Mouse (Mus musculus) midbrain, embryonic 12.5 days (tissue): ENCODE measurements around the gene Tubgcp6. TPM values are rescaled to one million over a fixed set of nuclear protein-coding genes. Genes with fewer than 3 reads are reported as not detected.

Experiments used
- ATAC-seq: fragments of 200-750 bp; cut with Nextera tagmentation; 2 replicates; pipeline ENCODE4 v1.8.0; 2017; ENCODE audit warnings: low read depth, moderate TSS enrichment, moderate library complexity; ENCODE audit not compliant: low FRiP score
- H3K27ac ChIP-seq: fragments of 300-500 bp; sonication (generic); replicated peaks from 2 replicates; pipeline ENCODE4 v1.5.1; 2016; ENCODE audit warnings: mild to moderate bottlenecking
- H3K27me3 ChIP-seq: fragments of 300-500 bp; sonication (generic); 2 replicates; pipeline ENCODE4 v1.6.1; 2016; ENCODE audit warnings: mild to moderate bottlenecking
- H3K36me3 ChIP-seq: fragments of 300-500 bp; sonication (generic); 2 replicates; pipeline ENCODE4 v1.6.1; 2016
- H3K4me1 ChIP-seq: fragments of 300-500 bp; sonication (generic); 2 replicates; pipeline ENCODE4 v1.6.1; 2016
- H3K4me2 ChIP-seq: fragments of 300-500 bp; sonication (generic); replicated peaks from 2 replicates; pipeline ENCODE4 v1.6.1; 2016; ENCODE audit warnings: mild to moderate bottlenecking, moderate library complexity
- H3K4me3 ChIP-seq: fragments of 300-500 bp; sonication (generic); 2 replicates; pipeline ENCODE4 v1.5.1; 2016; ENCODE audit warnings: mild to moderate bottlenecking
- H3K9ac ChIP-seq: fragments of 300-500 bp; sonication (generic); replicated peaks from 2 replicates; pipeline ENCODE4 v1.6.1; 2016; ENCODE audit warnings: mild to moderate bottlenecking, moderate library complexity
- H3K9me3 ChIP-seq: fragments of 300-500 bp; sonication (generic); 2 replicates; pipeline ENCODE4 v1.6.1; 2016; ENCODE audit warnings: mild to moderate bottlenecking
- WGBS: fragments of 180-500 bp; shearing (Covaris S2); methylation state at CpG from one replicate; pipeline ENCODE4 v1.1.7; 2016; 5-methylcytosine and 5-hydroxymethylcytosine counted together
- polyA plus RNA-seq: library from polyadenylated mRNA; unstranded; fragments of >200 nt; fragmentation: Nextera tagmentation; extraction: Ambion mirVana; gene quantifications from 2 replicates; pipeline ENCODE4 v1.2.1, GENCODE M21; 2016

The Tubgcp6 gene
- polyA plus RNA-seq, 1 experiment from 2014 or later: 25.0 TPM

DNA sequence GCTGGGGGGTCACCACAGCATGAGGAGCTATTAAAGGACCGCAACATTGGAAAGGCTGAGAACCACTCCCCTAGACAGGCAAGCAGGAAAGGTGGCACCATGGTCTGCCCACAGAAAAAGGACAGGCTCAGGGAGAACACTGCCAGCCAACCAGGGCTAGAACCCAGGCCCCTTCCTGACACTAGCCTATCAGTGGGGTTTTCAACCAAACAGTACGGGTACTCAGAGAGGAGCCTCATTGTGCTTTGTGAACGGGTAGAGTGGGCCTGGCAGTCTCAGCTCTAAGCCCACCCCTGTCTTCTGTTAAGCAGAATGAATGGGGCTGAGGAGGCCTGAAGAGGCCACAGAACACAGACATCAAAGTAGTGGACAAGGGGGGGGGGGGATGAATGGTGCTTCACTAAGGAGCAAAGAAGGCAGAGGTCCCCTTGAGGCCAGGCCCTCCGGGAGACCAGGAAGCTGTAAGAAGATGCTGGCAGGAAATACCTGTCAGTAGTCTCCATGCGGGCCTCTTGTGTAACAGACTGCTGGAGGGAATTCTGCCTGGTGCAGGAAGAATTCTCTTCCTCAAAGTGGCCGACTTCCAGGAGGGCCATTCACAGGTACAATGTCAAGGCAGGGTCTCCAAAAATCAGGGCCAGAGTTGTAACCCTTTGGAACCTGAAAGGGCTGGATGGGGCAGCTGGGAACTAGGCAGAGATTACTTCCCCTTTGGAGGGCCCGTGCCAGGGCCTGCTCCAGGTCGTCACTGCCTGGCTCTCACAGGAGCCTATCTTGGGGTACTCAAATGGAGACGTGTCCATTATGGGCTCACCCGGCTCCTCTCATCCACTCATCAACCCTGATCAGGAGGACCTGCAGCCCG lies 48.1 kb downstream of the Tubgcp6 start, which contains the start of gene Trabd:
Gene Trabd, plus strand, starts transcription at position 512 of the 865 bp plus-strand sequence.
- Histone ChIP-seq H3K9me3 (no peaks in the 10 kb centered on the region), H3K27ac (peak within 1 kb of the TSS; percentile 83), H3K4me1 (peaks cover 34% of the 10 kb centered on the region), H3K36me3 (0 out of 2 replicates have a peak, but pooled peaks cover 4% of the 10 kb centered on the region), H3K4me2 (peak within 1 kb of the TSS; percentile 82), H3K9ac (peak within 1 kb of the TSS; percentile 93), H3K4me3 (peak within 1 kb of the TSS; percentile 84), H3K27me3 (peaks cover 10% of the 10 kb centered on the region)
- ATAC-seq: no peak
- WGBS: 24% methylated on average over 11 of the region's 11 CpGs

DNA sequence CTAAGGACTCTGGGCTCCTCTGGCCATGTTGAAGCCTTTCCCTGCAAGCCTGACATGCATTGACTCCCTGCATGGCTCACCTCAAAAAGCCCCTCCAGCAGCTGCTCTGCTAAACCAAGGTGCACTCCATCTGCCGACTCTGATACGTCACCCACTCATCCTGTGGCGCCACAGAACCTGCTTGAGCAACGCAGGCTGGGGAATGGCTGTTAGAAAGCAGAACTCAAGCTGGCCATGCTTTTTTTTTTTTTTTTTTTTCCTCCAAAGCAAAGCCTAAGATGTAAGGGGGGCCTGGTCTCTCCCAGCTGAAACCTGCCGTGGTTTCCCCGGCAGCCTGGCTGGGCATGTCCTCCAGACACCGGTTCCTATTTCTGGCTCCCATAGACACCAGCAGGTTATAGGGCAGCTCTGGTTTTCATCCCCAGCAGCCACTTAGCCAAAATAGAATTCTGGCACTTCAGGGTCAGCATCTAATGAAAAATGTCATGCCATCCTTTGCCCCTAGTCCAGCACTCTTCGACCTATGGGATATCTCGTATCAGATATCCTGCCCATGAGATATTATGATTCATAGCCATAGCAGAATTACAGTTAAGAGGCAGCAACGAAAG lies 48.8 kb downstream of the Tubgcp6 start:
- Histone ChIP-seq H3K4me2 (no peak overlapping the region), H3K27ac (peak overlapping the region; percentile 83; the same call in 1 of the 2 replicates), H3K4me3 (no peak overlapping the region), H3K36me3 (no peaks in the 10 kb centered on the region), H3K4me1 (peaks cover 34% of the 10 kb centered on the region), H3K9me3 (no peaks in the 10 kb centered on the region), H3K27me3 (peaks cover 17% of the 10 kb centered on the region), H3K9ac (peak overlapping the region; percentile 93; the same call in 1 of the 2 replicates)
- ATAC-seq: no peak
- WGBS: 83% methylated on average over 10 of the region's 10 CpGs

DNA sequence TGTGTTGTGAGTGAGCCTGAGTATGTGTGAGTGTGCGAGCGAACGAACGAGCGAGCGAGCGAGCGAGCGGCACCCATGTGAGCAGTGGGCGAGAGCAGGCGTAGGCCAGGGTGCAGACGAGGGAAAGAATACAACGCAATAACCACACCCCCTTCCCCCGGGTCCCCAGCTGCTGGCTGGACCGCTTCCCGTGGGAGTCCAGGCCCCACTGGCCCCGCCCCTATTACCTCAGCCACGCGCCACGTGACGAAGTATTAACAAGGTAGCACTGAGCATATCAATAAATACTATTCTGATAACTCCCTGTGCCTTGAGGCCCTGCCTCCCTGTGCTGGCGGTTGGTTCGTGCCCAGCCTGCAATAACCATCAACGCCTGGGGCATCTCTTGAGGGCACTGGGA lies 52.3 kb downstream of the Tubgcp6 start:
- no peak for ATAC-seq
- Histone ChIP-seq H3K4me1 (peaks cover 12% of the 10 kb centered on the region), H3K9ac (no peak overlapping the region), H3K27ac (no peak overlapping the region), H3K9me3 (no peaks in the 10 kb centered on the region), H3K4me2 (no peak overlapping the region), H3K4me3 (no peak overlapping the region), H3K36me3 (no peaks in the 10 kb centered on the region), H3K27me3 (peaks cover 52% of the 10 kb centered on the region)
- WGBS: 81% methylated on average over 24 of the region's 24 CpGs

DNA sequence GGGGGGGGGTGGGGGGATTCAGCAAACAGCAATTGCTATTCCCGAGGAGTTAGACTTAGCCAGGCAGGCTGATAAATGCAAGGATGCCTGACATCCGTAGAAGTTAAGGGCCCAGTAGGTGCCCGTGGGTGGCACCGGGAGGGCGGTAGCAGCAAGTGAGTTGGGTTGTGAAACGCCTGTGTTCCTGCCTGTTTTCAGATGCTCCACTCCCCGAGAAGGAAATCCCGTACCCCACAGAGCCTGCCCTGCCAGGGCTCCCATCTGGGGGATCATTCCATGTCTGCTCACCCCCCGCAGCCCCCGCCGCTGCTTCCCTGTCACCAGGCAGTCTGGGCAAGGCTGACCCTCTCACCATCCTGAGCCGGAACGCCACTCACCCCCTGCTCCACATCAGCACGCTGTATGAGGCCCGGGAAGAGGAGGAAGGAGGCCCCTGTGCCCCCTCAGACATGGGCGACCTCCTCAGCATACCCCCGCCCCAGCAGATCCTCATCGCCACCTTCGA lies 53.5 kb downstream of the Tubgcp6 start:
- WGBS: 79% methylated on average over 19 of the region's 19 CpGs
- no peak overlapping the region for H3K4me3 ChIP-seq
- H3K4me1 ChIP-seq: no peaks in the 10 kb centered on the region; the same call in 1 of the 2 replicates
- H3K27me3 ChIP-seq: peaks cover 62% of the 10 kb centered on the region
- no peaks in the 10 kb centered on the region for H3K9me3 ChIP-seq
- no peak overlapping the region for H3K4me2 ChIP-seq
- no peak overlapping the region; the same call in 1 of the 2 replicates for H3K9ac ChIP-seq
- H3K27ac ChIP-seq: no peak overlapping the region
- no peak for ATAC-seq
- no peaks in the 10 kb centered on the region for H3K36me3 ChIP-seq

DNA sequence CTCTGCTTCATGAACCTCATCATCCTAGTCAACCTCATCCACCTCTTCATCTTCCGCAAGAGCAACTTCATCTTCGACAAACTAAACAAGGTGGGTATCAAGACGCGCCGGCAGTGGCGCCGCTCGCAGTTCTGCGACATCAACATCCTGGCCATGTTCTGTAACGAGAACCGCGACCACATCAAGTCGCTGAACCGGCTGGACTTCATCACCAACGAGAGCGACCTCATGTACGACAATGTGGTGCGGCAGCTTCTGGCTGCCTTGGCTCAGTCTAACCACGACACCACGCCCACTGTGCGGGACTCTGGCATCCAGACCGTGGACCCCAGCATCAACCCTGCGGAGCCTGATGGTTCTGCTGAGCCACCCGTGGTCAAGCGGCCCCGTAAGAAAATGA lies 54.7 kb downstream of the Tubgcp6 start:
- Histone ChIP-seq H3K9me3 (no peaks in the 10 kb centered on the region), H3K4me3 (no peak overlapping the region), H3K9ac (0 out of 2 replicates have a peak overlapping the region, but pooled peaks have one; percentile 24), H3K27ac (no peak overlapping the region), H3K36me3 (no peaks in the 10 kb centered on the region), H3K27me3 (peaks cover 72% of the 10 kb centered on the region), H3K4me1 (no peaks in the 10 kb centered on the region), H3K4me2 (no peak overlapping the region)
- 44% methylated on average over 26 of the region's 26 CpGs for WGBS
- ATAC-seq: no peak

DNA sequence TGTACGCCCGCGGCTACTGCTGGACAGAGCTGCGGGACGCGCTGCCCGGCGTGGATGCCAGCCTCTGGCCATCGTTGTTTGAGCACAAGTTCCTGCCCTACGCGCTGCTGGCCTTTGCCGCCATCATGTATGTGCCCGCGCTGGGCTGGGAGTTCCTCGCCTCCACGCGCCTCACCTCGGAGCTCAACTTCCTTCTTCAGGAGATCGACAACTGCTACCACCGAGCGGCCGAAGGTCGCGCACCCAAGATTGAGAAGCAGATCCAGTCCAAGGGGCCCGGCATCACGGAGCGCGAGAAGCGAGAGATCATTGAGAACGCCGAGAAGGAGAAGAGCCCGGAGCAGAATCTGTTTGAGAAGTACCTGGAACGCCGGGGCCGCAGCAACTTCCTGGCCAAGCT lies 55.3 kb downstream of the Tubgcp6 start:
- no peak for ATAC-seq
- H3K9ac ChIP-seq: 0 out of 2 replicates have a peak overlapping the region, but pooled peaks have one; percentile 24
- H3K36me3 ChIP-seq: no peaks in the 10 kb centered on the region
- H3K4me2 ChIP-seq: no peak overlapping the region; the same call in none of the 2 replicates
- WGBS: 40% methylated on average over 35 of the region's 35 CpGs
- H3K9me3 ChIP-seq: no peaks in the 10 kb centered on the region
- 0 out of 2 replicates have a peak overlapping the region, but pooled peaks have one; percentile 10 for H3K4me3 ChIP-seq
- no peaks in the 10 kb centered on the region for H3K4me1 ChIP-seq
- no peak overlapping the region for H3K27ac ChIP-seq
- peaks cover 78% of the 10 kb centered on the region for H3K27me3 ChIP-seq

DNA sequence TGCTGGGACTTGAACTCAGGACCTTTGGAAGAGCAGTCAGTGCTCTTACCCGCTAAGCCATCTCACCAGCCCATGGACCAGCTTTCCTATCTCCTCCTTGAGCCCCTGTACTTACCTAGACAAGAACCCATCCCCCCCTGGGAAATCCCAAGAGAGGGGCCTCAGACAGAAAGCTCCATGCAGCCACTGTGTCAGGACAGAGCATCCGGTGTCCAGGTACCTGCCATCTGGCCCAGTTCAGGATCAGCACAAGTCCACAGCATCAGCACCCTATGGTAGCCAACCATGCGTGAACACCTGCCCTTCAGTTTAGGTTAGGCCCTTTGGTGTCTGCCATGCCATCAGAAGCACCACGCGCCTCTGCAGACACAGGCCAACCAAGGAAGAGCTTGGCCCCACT lies 58.0 kb downstream of the Tubgcp6 start:
- H3K9me3 ChIP-seq: no peaks in the 10 kb centered on the region
- no peak overlapping the region for H3K9ac ChIP-seq
- ATAC-seq: no peak
- H3K4me3 ChIP-seq: no peak overlapping the region
- peaks cover 94% of the 10 kb centered on the region for H3K27me3 ChIP-seq
- H3K4me2 ChIP-seq: no peak overlapping the region
- peaks cover 4% of the 10 kb centered on the region; the same call in 1 of the 2 replicates for H3K4me1 ChIP-seq
- H3K27ac ChIP-seq: no peak overlapping the region
- H3K36me3 ChIP-seq: no peaks in the 10 kb centered on the region
- WGBS: 92% methylated on average over 5 of the region's 5 CpGs

DNA sequence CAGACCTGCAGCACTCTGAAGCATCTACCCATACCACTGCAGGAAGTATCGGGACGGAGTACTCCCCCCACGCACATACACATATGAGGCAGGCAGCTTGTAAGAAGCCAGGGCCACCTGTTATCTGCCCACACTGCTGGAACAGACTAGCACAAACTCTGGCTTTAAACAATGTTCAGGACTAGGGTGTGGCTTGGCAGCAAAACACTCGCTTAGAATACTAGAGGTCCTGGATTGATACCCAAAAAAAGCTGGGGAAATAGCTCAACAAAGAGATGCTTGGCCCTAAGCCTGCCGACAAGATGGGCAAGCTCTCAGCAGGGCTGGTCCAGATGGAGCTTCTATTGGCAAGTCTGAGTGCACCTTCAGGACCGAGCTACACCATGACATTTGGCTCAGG lies 59.4 kb downstream of the Tubgcp6 start:
- no peak for ATAC-seq
- no peaks in the 10 kb centered on the region for H3K36me3 ChIP-seq
- H3K27ac ChIP-seq: no peak overlapping the region
- peaks cover 12% of the 10 kb centered on the region for H3K4me1 ChIP-seq
- WGBS: 77% methylated on average over 6 of the region's 6 CpGs
- peaks cover 89% of the 10 kb centered on the region for H3K27me3 ChIP-seq
- H3K9me3 ChIP-seq: no peaks in the 10 kb centered on the region
- no peak overlapping the region for H3K4me3 ChIP-seq
- H3K9ac ChIP-seq: no peak overlapping the region
- no peak overlapping the region for H3K4me2 ChIP-seq

DNA sequence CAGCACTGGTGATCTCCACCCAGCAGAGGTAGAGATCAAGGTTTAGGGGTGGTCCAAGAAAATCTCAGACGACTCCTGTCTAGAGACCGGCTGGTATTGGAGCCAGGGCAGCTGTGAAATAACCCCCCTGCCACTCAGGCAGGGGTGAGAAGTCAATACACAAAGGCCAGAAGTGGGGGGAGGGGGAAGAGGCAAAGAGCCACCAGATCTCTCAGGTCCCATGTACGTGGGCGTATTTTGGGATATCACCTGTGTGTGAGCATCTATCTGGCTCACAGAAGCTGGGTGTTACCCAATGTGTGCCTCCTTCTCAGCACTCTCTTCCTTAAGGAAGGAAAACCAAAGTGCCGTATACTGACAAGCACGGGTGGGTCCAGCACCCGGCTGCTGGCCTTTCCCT lies 59.9 kb downstream of the Tubgcp6 start:
- Histone ChIP-seq H3K36me3 (no peaks in the 10 kb centered on the region), H3K4me1 (peaks cover 12% of the 10 kb centered on the region), H3K9ac (no peak overlapping the region), H3K4me2 (no peak overlapping the region), H3K9me3 (no peaks in the 10 kb centered on the region), H3K27ac (no peak overlapping the region), H3K27me3 (peaks cover 89% of the 10 kb centered on the region), H3K4me3 (no peak overlapping the region)
- 82% methylated on average over 7 of the region's 7 CpGs for WGBS
- ATAC-seq: no peak

DNA sequence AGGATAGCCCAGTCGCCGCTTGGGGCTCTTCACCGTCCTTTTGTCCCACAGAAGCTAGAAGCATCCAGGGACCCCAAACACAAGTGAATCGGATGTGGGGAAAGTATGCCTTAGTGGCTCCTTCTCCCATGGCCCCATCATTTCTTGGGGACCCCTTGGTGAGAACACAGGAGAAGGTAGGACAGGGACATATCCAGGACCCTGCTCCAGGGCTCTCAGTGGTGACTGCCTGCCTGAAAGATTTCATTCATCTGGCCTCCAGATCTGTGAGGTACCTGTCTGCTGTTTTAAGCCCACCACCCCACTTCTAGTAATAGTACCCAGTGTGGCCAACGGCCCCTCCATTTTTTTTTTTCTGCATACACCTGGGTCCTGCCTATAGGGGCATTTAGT lies 60.4 kb downstream of the Tubgcp6 start:
- H3K4me1 ChIP-seq: peaks cover 12% of the 10 kb centered on the region
- no peaks in the 10 kb centered on the region for H3K9me3 ChIP-seq
- WGBS: 87% methylated on average over 5 of the region's 5 CpGs
- H3K9ac ChIP-seq: no peak overlapping the region
- H3K36me3 ChIP-seq: no peaks in the 10 kb centered on the region
- no peak overlapping the region for H3K4me3 ChIP-seq
- ATAC-seq: no peak
- H3K4me2 ChIP-seq: no peak overlapping the region
- peaks cover 89% of the 10 kb centered on the region for H3K27me3 ChIP-seq
- no peak overlapping the region for H3K27ac ChIP-seq

DNA sequence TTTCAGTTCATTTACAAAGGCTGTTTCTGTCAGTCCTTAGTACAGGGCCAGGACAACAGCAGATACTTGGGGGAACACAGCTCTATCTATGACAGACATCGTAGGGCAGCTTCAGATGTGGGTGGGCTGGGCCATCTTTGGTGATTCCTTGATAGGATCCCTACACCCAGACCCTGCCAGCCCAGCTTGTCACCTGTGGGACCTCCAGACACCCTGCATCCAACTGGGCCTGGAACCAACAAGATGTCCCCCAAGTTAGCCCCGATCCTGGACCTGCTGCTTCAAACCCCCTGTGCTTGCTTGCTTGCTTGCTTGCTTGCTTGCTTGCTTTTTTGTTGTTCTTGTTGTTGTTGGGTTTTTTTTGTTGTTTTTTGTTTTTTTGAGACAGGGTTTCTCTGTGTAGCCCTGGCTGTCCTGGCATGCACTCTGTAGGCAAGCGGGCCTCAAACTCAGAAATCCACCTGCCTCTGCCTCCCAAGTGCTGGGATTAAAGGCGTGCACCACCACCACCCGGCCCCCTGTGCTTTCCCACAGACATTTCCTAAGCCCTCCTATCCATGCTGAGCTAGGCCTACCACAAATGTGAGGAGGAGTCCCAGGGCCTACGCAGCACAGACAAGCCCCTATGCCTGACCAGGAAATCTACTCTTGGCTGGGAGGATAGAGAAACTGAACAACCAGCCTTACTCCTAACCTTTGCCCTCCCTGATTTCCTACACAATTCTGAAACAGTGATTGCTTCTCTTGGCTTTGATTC lies 61.0 kb downstream of the Tubgcp6 start:
- Histone ChIP-seq H3K4me1 (peaks cover 12% of the 10 kb centered on the region), H3K9me3 (no peaks in the 10 kb centered on the region), H3K27me3 (peaks cover 86% of the 10 kb centered on the region), H3K36me3 (no peaks in the 10 kb centered on the region), H3K4me2 (no peak overlapping the region), H3K4me3 (no peak overlapping the region), H3K27ac (no peak overlapping the region), H3K9ac (no peak overlapping the region)
- 85% methylated on average over 6 of the region's 6 CpGs for WGBS
- no peak for ATAC-seq
